Mouse (Mus musculus): ENCODE data around the gene Nfkbil1.

The Nfkbil1 gene

GRCm38 (mm10) chr17:35254241-35255098 lies 18.9 kb upstream of the Nfkbil1 start:
- no peak for DNase-seq (ENCODE audit: extremely low spot score, low read depth, low spot score)

GRCm38 (mm10) chr17:35253293-35254093 lies 17.9 kb upstream of the Nfkbil1 start:
- DNase-seq (ENCODE audit: extremely low spot score, low read depth, low spot score), result no peak

GRCm38 (mm10) chr17:35252619-35253292 lies 17.2 kb upstream of the Nfkbil1 start:
- DNase-seq (ENCODE audit: extremely low spot score, low read depth, low spot score), result no peak

- no peak for DNase-seq (ENCODE audit: extremely low spot score, low read depth, low spot score)
Observed at GRCm38 (mm10) chr17:35251981-35252380, 16.4 kb upstream of the Nfkbil1 start.

- DNase-seq (ENCODE audit: extremely low spot score, low read depth, low spot score), result no peak
Observed at GRCm38 (mm10) chr17:35251162-35251719, 15.6 kb upstream of the Nfkbil1 start.

GRCm38 (mm10) chr17:35250348-35251120 lies 14.9 kb upstream of the Nfkbil1 start:
- DNase-seq (ENCODE audit: extremely low spot score, low read depth, low spot score), result no peak

GRCm38 (mm10) chr17:35249451-35250197 lies 14.0 kb upstream of the Nfkbil1 start:
- DNase-seq (ENCODE audit: extremely low spot score, low read depth, low spot score), result no peak

GRCm38 (mm10) chr17:35248986-35249385 lies 13.4 kb upstream of the Nfkbil1 start:
- no peak for DNase-seq (ENCODE audit: extremely low spot score, low read depth, low spot score)

GRCm38 (mm10) chr17:35247144-35247543 lies 11.6 kb upstream of the Nfkbil1 start:
- no peak for DNase-seq (ENCODE audit: extremely low spot score, low read depth, low spot score)

GRCm38 (mm10) chr17:35245731-35246623 lies 10.4 kb upstream of the Nfkbil1 start:
- no peak for DNase-seq (ENCODE audit: extremely low spot score, low read depth, low spot score)

- no peak for DNase-seq (ENCODE audit: extremely low spot score, low read depth, low spot score)
Observed at GRCm38 (mm10) chr17:35244999-35245398, 9.4 kb upstream of the Nfkbil1 start.

- DNase-seq (ENCODE audit: extremely low spot score, low read depth, low spot score), result no peak
Observed at GRCm38 (mm10) chr17:35243086-35243485, 7.5 kb upstream of the Nfkbil1 start.

GRCm38 (mm10) chr17:35242015-35242941 lies 6.7 kb upstream of the Nfkbil1 start:
- no peak for DNase-seq (ENCODE audit: extremely low spot score, low read depth, low spot score)

GRCm38 (mm10) chr17:35241305-35242014 lies 5.9 kb upstream of the Nfkbil1 start, which contains the start of gene Ddx39b:
TSS of gene Ddx39b (plus strand) at chr17:35241746.
- peak; percentile 89 for DNase-seq (ENCODE audit: extremely low spot score, low read depth, low spot score)

GRCm38 (mm10) chr17:35240384-35241304 lies 5.1 kb upstream of the Nfkbil1 start:
- no peak for DNase-seq (ENCODE audit: extremely low spot score, low read depth, low spot score)

GRCm38 (mm10) chr17:35239700-35240099 lies 4.1 kb upstream of the Nfkbil1 start:
- no peak for DNase-seq (ENCODE audit: extremely low spot score, low read depth, low spot score)

Data from hindlimb bud, embryonic 11.5 days (tissue).